Mouse (Mus musculus): ENCODE data around the gene Spout1. TPM values are rescaled to one million over a fixed set of nuclear protein-coding genes. Genes with fewer than 3 reads are reported as not detected.
"Not testable (repeated sequence)": the region's sequence is repeated elsewhere in the genome, so short reads cannot be mapped to it uniquely, and the experiment has no call there.

Gene Spout1
- polyA plus RNA-seq, 1 experiment from 2014 or later: 81.9 TPM

DNA sequence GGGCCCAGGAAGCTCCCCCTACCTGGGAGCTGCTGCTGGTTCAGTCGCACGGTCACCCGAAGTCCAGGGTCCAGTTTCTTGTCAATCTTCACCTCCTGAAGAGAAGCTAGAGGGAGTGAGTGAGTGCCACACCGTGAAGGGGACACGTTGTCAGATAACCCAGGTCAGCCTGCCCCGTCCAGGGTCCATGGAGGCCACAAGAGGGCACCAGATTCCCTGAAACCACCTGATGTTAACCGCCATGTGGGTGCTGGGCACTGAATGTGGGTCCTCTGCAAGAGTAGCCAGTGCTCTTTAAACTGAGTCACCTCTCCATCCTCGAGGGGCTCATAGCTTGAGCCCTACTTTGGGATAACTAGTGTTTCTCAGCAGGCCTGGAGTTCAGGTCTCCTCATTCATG is 2.4 kb downstream of the Spout1 start:
- no peak for ATAC-seq (ENCODE audit: insufficient number of reproducible peaks, insufficient read depth, low FRiP score, low TSS enrichment, low read depth)
- Histone ChIP-seq H3K27ac (no peak overlapping the region), H3K4me3 (no peak overlapping the region), H3K36me3 (peaks cover 47% of the 10 kb centered on the region), H3K9me3 (no peaks in the 10 kb centered on the region), H3K27me3 (no peaks in the 10 kb centered on the region; the same call in 1 of the 2 replicates), H3K4me1 (peaks cover 25% of the 10 kb centered on the region), H3K4me2 (no peak overlapping the region), H3K9ac (no peak overlapping the region)
- WGBS: 91% methylated on average over 8 of the region's 8 CpGs

DNA sequence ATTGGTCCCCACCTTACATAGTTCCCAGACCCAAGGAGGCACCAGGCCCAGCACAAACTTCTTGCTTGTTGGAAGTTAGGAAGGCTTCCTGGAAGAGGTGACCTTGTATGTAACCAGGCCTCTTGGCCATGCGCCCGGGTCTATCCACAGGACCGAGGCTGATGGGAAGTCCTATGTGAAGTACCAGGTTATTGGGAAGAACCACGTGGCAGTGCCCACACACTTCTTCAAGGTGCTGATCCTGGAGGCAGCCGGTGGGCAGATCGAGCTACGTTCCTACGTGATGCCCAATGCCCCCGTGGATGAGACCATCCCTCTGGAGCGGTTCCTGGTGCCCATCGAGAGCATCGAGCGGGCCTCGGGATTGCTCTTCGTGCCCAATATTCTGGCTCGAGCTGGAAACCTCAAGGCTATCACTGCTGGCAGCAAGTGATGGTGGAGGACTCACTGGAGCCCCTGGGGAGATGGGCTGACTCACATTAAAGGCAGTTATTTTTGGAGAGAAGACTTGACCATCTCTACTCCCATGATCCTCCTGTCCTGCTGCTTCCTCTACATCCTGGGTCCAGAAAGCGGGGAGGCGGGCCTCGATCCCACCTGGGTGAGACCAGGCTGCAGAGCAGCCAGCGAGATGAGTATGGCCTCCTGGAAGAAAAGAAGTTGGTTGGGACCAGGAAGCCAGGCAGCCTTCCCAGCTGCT is 4.6 kb downstream of the Spout1 start:
- Histone ChIP-seq H3K9ac (no peak overlapping the region), H3K27ac (no peak overlapping the region), H3K4me3 (no peak overlapping the region), H3K36me3 (peaks cover 47% of the 10 kb centered on the region), H3K9me3 (no peaks in the 10 kb centered on the region), H3K4me1 (peaks cover 25% of the 10 kb centered on the region), H3K27me3 (no peaks in the 10 kb centered on the region; the same call in 1 of the 2 replicates), H3K4me2 (no peak overlapping the region)
- WGBS: 94% methylated on average over 20 of the region's 20 CpGs
- ATAC-seq (ENCODE audit: insufficient number of reproducible peaks, insufficient read depth, low FRiP score, low TSS enrichment, low read depth): no peak

DNA sequence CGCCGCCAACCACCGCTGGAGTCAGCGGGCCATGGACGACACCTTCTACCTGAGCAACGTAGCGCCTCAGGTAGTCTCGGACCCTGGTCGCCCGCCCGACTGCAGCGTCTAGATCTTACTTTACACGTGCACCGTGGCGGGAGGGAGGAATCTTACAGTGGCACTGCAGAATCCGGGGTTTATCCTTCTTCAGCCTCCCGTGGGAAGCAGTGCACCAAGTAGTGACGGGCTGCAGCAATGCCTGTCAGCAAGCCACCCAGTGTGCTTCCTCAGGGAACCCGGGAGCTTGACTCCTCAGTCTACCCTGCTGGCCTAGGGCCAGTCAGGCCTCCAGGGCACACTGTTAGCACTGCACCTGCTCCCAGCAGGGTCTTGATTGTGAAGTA is 6.3 kb downstream of the Spout1 start:
- Histone ChIP-seq H3K27ac (peak overlapping the region; percentile 85), H3K4me2 (peak overlapping the region; percentile 95), H3K4me1 (peaks cover 16% of the 10 kb centered on the region), H3K27me3 (no peaks in the 10 kb centered on the region; the same call in 1 of the 2 replicates), H3K9ac (peak overlapping the region; percentile 79), H3K9me3 (peaks cover 2% of the 10 kb centered on the region; the same call in 1 of the 2 replicates), H3K4me3 (peak overlapping the region; percentile 69), H3K36me3 (peaks cover 45% of the 10 kb centered on the region)
- peak; percentile 5; the same call in 1 of the 2 replicates for ATAC-seq (ENCODE audit: insufficient number of reproducible peaks, insufficient read depth, low FRiP score, low TSS enrichment, low read depth)
- 1% methylated on average over 19 of the region's 19 CpGs for WGBS

DNA sequence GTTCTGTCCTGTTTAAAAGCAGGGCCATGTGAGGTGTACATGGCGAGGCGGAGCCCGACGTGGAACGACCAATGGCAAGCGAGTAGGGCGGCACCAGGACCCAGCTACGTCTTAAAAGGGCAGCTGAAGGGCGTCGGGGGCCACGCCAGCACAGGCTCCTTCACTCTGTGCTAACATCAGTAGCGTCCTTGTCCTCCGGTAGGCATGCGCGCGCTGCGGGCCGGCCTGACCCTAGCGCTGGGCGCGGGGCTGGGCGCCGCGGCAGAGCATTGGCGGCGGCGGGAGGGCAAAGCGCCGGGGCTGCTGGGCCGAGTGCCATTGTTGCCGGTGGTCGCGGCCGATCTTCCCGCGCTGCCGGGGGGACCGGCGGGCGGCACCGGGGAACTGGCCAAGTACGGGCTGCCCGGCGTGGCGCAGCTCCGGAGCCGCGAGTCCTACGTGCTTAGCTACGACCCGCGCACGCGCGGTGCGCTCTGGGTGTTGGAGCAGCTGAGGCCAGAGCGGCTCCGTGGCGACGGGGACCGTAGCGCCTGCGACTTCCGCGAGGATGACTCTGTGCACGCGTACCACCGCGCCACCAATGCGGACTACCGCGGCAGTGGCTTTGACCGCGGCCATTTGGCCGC is 6.8 kb downstream of the Spout1 start, which contains the start of gene Endog:
TSS of gene Endog (plus strand) at position 123 of the 626 bp plus-strand sequence.
- Histone ChIP-seq H3K27me3 (no peaks in the 10 kb centered on the region; the same call in 1 of the 2 replicates), H3K27ac (peak within 1 kb of the TSS; percentile 85), H3K9me3 (peaks cover 7% of the 10 kb centered on the region; the same call in 1 of the 2 replicates), H3K9ac (peak within 1 kb of the TSS; percentile 79), H3K4me2 (peak within 1 kb of the TSS; percentile 95), H3K36me3 (peaks cover 40% of the 10 kb centered on the region), H3K4me3 (peak within 1 kb of the TSS; percentile 69), H3K4me1 (peaks cover 13% of the 10 kb centered on the region)
- under 1% methylated on average over 75 of the region's 75 CpGs for WGBS
- peak; percentile 83 for ATAC-seq (ENCODE audit: insufficient number of reproducible peaks, insufficient read depth, low FRiP score, low TSS enrichment, low read depth)

- Histone ChIP-seq H3K4me1 (0 out of 2 replicates have a peak, but pooled peaks cover 3% of the 10 kb centered on the region), H3K4me2 (no peak overlapping the region), H3K36me3 (no peaks in the 10 kb centered on the region), H3K4me3 (no peak overlapping the region), H3K9me3 (peaks cover 12% of the 10 kb centered on the region), H3K9ac (no peak overlapping the region), H3K27me3 (no peaks in the 10 kb centered on the region), H3K27ac (no peak overlapping the region)
- 61% methylated on average over 4 of the region's 4 CpGs for WGBS
- ATAC-seq (ENCODE audit: insufficient number of reproducible peaks, insufficient read depth, low FRiP score, low TSS enrichment, low read depth): no peak
Observed at GRCm38 (mm10) chr2:30166677-30167076, 11.6 kb downstream of the Spout1 start.

DNA sequence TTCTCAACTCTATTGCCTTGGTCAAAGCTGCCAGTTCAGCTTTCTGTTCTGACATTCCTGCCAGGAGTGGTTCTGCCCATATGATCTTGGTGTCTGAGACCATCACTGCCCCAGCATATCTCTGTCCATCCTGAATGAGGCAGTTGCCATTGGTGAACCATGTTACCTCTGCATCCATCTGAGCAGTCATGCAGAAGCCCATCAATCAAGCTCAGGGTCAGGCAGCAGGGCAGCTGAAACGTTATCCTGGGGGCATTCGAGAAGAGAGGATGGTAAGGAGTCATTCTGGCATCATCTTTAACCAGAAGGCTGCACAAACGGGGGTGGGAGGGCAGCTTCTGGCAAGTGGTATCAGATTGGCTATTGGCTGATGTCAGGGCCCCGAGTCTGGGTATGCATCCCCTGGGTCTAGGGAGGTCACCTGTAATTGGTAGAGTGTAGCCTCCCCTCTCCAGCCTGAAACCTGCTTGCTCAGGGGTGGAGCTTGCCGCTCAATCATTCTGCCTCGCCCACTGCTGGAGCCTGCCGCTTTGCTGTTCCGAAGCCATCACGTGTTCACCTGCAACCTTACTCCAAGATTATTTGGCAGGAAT is 13.8 kb downstream of the Spout1 start:
- WGBS: 54% methylated on average over 9 of the region's 9 CpGs
- Histone ChIP-seq H3K27me3 (no peaks in the 10 kb centered on the region), H3K9me3 (peaks cover 12% of the 10 kb centered on the region), H3K4me1 (no peaks in the 10 kb centered on the region), H3K27ac (no peak overlapping the region), H3K4me2 (no peak overlapping the region), H3K4me3 (no peak overlapping the region), H3K9ac (no peak overlapping the region), H3K36me3 (no peaks in the 10 kb centered on the region)
- ATAC-seq (ENCODE audit: insufficient number of reproducible peaks, insufficient read depth, low FRiP score, low TSS enrichment, low read depth): no peak

DNA sequence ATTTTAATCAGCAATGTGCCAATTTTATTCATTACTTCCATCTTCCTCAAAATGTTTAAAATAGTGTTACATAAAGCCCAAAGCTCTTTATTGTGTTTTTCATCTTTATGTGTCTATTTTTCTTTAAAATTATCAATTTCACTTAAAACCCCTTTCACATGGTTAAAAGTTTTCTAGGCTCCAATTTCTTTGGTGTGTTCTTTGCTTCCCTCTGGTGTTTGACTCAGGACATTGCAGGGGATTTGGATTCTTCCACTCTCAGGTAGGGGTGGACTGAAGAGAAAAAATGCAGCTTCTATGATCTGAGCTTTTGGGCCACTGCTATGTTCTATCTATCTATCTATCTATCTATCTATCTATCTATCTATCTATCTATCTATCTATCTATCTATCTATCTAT is 16.4 kb downstream of the Spout1 start:
- peaks cover 8% of the 10 kb centered on the region for H3K9me3 ChIP-seq
- no peaks in the 10 kb centered on the region for H3K36me3 ChIP-seq
- no peak overlapping the region for H3K4me3 ChIP-seq
- H3K4me1 ChIP-seq: no peaks in the 10 kb centered on the region
- H3K27ac ChIP-seq: no peak overlapping the region
- no peaks in the 10 kb centered on the region for H3K27me3 ChIP-seq
- no peak for ATAC-seq (ENCODE audit: insufficient number of reproducible peaks, insufficient read depth, low FRiP score, low TSS enrichment, low read depth)
- H3K9ac ChIP-seq: no peak overlapping the region
- H3K4me2 ChIP-seq: no peak overlapping the region

DNA sequence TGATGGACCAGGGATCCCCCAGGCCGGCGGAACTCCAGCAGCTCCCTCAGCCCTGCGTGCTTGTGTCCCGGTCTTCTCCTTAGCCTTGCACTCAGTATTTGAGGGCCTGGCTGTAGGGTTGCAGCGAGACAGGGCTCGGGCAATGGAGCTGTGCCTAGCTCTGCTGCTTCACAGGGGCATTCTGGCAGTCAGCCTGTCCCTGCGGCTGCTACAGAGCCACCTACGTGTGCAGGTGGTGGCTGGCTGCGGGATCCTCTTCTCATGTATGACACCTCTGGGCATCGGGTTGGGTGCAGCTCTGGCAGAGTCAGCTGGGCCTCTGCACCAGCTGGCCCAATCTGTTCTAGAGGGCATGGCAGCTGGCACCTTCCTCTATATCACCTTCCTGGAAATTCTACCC is 18.4 kb downstream of the Spout1 start:
- not testable (repeated sequence) for H3K4me2 ChIP-seq; H3K4me3 ChIP-seq; H3K36me3 ChIP-seq; H3K9ac ChIP-seq; H3K27me3 ChIP-seq; H3K27ac ChIP-seq; H3K4me1 ChIP-seq; H3K9me3 ChIP-seq; ATAC-seq (ENCODE audit: insufficient number of reproducible peaks, insufficient read depth, low FRiP score, low TSS enrichment, low read depth)
- WGBS: 85% methylated on average over 8 of the region's 10 CpGs

GRCm38 (mm10) chr2:30152616-30153015 is 25.6 kb downstream of the Spout1 start:
- peaks cover 46% of the 10 kb centered on the region for H3K36me3 ChIP-seq
- no peak overlapping the region for H3K4me3 ChIP-seq
- no peaks in the 10 kb centered on the region for H3K4me1 ChIP-seq
- H3K4me2 ChIP-seq: no peak overlapping the region
- no peak for ATAC-seq (ENCODE audit: insufficient number of reproducible peaks, insufficient read depth, low FRiP score, low TSS enrichment, low read depth)
- WGBS: 81% methylated on average over 8 of the region's 8 CpGs
- no peak overlapping the region for H3K27ac ChIP-seq
- H3K9me3 ChIP-seq: no peaks in the 10 kb centered on the region
- H3K9ac ChIP-seq: no peak overlapping the region
- H3K27me3 ChIP-seq: no peaks in the 10 kb centered on the region

DNA sequence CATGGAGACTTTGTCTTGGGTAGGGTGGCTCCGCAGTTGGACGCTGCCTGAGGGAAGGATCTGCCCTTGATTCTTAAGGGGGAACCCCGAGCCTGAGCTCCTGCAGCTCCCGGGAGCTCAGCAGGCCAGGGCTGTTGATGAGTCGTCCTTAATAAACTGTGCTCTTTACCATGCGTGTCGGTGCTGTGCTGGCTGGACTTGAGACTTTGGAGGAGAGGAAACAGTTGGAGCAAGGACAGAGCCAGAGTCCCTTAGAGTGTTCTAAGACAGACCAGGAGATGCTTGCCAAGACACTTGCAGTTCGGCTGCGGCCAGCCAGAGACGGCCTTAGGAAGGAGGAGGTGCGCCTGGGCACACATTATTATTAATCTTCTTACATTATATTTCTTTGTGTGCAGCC is 26.4 kb downstream of the Spout1 start:
- Histone ChIP-seq H3K9me3 (no peaks in the 10 kb centered on the region), H3K36me3 (peaks cover 54% of the 10 kb centered on the region), H3K4me3 (no peak overlapping the region), H3K27ac (no peak overlapping the region; the same call in 1 of the 2 replicates), H3K4me1 (no peaks in the 10 kb centered on the region), H3K27me3 (no peaks in the 10 kb centered on the region), H3K9ac (no peak overlapping the region), H3K4me2 (no peak overlapping the region)
- 86% methylated on average over 11 of the region's 11 CpGs for WGBS
- no peak for ATAC-seq (ENCODE audit: insufficient number of reproducible peaks, insufficient read depth, low FRiP score, low TSS enrichment, low read depth)

DNA sequence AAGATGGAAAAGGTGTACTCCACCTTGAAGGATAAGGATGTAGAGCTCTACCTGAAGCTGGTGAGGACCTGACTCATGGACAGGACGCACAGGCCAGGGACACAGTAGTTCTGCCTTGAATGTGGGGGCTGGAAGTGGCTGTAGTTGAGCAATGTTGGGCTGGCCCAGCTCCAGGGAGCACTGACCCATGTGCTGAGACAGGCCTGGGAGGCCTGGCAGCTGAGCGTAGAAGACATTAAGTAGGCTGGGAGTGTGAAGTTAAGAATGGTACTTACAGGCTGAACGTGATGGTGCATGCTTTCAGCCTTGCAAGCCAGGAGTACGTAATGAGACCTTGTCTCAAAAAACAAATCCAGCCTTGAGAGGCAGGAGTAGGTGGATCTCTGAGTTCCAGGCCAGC is 30.8 kb downstream of the Spout1 start:
- H3K4me2 ChIP-seq: no peak overlapping the region
- no peak overlapping the region for H3K4me3 ChIP-seq
- no peak overlapping the region for H3K27ac ChIP-seq
- peaks cover 92% of the 10 kb centered on the region for H3K36me3 ChIP-seq
- 95% methylated on average over 4 of the region's 4 CpGs for WGBS
- H3K27me3 ChIP-seq: no peaks in the 10 kb centered on the region
- H3K9me3 ChIP-seq: no peaks in the 10 kb centered on the region
- H3K9ac ChIP-seq: no peak overlapping the region
- H3K4me1 ChIP-seq: no peaks in the 10 kb centered on the region
- no peak for ATAC-seq (ENCODE audit: insufficient number of reproducible peaks, insufficient read depth, low FRiP score, low TSS enrichment, low read depth)

DNA sequence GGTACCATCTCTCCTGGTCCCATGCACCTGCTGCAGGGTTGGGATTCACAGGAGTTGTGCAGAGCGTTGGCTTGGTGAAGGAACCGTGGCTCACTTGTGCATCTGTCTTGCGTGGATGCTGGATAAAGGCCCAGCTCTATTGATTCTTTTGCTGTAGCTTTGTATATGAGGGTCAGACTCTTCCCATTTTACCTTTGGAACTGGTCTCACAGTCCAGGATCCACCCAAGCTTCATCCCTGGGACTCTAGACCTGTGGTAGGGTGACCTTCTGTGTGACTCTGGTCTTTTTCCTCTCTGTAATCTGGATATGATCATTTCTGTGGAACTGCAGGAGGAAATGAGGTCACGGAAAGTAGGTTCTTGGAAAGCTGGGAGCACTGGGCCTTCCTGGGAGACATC is 33.8 kb downstream of the Spout1 start:
- peaks cover 90% of the 10 kb centered on the region for H3K36me3 ChIP-seq
- no peaks in the 10 kb centered on the region for H3K27me3 ChIP-seq
- 93% methylated on average over 4 of the region's 4 CpGs for WGBS
- H3K4me2 ChIP-seq: no peak overlapping the region
- no peak overlapping the region for H3K27ac ChIP-seq
- no peaks in the 10 kb centered on the region for H3K4me1 ChIP-seq
- no peak for ATAC-seq (ENCODE audit: insufficient number of reproducible peaks, insufficient read depth, low FRiP score, low TSS enrichment, low read depth)
- H3K9ac ChIP-seq: no peak overlapping the region
- H3K9me3 ChIP-seq: no peaks in the 10 kb centered on the region
- H3K4me3 ChIP-seq: no peak overlapping the region

All from embryonic facial prominence, embryonic 13.5 days (tissue).